Mouse (Mus musculus) T-cell, adult 2 months (primary cell): ENCODE results near the gene Terb2.

ENCODE experiments used
- DNase-seq: peaks from one replicate; pipeline ENCODE4 v3.0.0; 2022; ENCODE audit warnings: low spot score

The Terb2 gene

GRCm38 (mm10) chr2:122186106-122186505 lies at the start of gene Terb2, which contains the start of gene Patl2:
Gene Terb2 (plus strand): TSS chr2:122186272.
Gene Patl2 (minus strand): TSS chr2:122186189.
- DNase-seq, result no peak

DNA sequence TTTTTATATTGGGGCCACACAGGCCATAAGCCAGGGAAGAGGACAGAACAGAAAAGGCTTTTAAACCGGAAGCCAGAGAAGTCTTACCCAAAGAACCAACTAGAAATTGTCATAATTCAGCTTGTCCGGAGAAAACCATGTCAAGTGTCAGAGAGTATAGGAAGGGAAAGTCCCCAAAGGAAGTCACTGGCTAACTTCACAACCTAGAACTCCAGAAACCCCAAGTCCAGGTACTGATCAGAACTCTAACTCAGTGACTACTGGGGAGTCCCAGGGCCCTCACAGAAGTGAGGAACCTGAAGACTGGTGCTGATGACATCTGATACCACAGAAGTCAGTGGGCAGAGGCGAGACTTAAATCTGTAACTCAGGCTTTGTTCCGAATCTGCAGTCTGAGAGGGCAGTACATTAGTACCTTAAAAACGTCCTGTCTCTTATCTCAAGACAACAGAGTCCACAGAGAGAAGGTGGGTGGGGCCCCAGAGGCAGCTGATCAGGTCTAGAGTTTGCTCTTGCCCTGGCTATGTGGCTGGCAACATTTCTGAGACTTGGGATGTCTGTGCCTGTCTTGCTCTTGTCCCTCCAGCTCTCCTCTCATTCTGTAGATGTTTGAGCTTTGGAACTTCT lies 48.1 kb upstream of the Terb2 start:
- DNase-seq, result no peak

DNA sequence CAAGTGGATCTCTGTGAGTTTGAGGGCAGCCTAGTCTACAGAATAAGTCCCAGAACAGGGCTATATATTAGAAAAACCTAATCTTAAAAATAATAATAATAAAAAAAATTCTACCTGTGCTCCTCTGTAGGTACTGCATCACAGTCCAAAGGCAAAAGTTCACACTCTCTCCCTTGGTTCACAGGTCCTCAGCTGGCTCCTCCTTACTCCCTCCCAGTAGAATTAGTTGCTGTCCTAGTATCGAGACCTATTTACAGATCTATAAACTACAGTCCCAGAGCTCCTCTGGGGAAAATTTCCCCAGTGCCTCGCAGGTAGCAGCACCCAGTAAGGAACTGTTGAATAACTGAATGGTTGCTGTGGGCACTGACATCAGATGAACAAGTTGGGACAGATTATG lies 45.3 kb upstream of the Terb2 start:
- no peak for DNase-seq

GRCm38 (mm10) chr2:122141332-122141967 lies 44.6 kb upstream of the Terb2 start:
- no peak for DNase-seq

- DNase-seq, result no peak
These were observed 43.0 kb upstream of the Terb2 start for GRCm38 (mm10) chr2:122143111-122143510.

GRCm38 (mm10) chr2:122145756-122146155 lies 40.3 kb upstream of the Terb2 start:
- DNase-seq, result peak; percentile 22

GRCm38 (mm10) chr2:122146687-122147086 lies 39.4 kb upstream of the Terb2 start:
- no peak for DNase-seq

- peak; percentile 97 for DNase-seq
These were observed 38.4 kb upstream of the Terb2 start, which contains the start of gene B2m for GRCm38 (mm10) chr2:122147508-122148241. Gene B2m (plus strand): TSS chr2:122147686.

- DNase-seq, result peak; percentile 86
These were observed 37.7 kb upstream of the Terb2 start for GRCm38 (mm10) chr2:122148242-122148917.

DNA sequence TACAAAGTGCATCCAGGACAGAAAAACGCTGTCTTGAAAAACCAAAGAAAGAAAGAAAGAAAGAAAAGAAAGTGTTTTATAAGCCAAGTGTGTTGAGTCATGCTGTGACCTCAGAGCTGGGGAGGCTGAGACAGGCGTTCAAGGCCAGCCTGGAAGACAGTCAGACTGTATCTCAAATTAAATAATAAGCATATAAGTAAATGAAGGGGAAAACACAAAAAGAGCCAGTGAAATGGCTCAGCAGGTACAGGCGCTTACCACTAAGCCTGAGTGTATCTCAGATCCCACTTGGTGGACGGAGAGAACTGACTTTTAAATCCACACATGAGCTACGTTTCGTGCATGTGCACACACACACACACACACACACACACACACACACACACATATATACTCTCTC lies 36.8 kb upstream of the Terb2 start:
- peak; percentile 30 for DNase-seq

- peak; percentile 21 for DNase-seq
These were observed 36.4 kb upstream of the Terb2 start for GRCm38 (mm10) chr2:122149716-122150115.

DNA sequence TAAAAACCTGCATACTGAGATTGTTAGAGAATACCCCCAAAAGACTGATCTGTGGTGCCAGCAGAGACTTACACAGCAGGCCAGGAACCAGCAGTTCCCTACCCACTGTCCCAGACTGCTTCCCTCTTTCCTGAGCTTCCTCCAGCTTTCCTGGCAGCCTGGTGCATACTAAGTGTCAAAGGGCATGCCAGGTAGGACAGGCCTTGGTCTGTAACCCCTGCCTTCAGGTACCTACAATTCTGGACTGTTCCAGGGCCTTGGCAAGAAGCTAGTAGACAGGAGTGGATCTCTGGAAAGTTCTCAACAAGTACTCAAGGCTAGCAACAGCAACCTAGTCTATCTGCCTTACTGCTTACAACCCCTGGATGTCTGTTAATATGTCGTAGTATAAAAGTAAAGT lies 34.9 kb upstream of the Terb2 start:
- DNase-seq, result no peak

GRCm38 (mm10) chr2:122152850-122153249 lies 33.2 kb upstream of the Terb2 start:
- no peak for DNase-seq

DNA sequence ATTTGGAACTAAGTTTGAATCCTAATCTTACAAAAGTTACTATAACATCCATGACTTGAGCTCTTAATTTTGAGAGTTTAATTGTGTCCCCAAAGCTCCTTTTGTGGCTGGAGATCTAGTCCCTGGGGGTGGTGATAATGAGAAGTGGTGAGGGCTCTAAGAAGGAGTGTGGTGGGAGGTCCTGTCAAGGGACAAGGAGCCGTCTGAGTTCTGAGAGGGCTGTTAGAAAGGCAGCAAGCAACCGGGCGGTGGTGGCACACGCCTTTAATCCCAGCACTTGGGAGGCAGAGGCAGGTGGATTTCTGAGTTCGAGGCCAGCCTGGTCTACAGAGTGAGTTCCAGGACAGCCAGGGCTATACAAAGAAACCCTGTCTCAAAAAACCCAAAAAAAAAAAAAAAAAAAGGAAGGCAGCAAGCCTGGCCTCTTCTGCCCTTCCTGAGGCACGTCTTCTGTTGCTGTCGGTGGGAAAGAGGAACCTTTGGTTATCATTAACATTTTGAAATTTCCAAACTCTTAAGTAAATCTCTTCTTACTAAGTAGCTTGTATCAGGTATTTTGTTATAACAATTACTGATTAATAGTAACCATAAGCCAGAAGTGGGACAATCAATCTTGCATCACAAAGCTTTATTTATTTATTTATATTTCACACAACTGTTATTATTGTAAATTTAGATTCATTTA lies 32.2 kb upstream of the Terb2 start:
- DNase-seq, result no peak

DNA sequence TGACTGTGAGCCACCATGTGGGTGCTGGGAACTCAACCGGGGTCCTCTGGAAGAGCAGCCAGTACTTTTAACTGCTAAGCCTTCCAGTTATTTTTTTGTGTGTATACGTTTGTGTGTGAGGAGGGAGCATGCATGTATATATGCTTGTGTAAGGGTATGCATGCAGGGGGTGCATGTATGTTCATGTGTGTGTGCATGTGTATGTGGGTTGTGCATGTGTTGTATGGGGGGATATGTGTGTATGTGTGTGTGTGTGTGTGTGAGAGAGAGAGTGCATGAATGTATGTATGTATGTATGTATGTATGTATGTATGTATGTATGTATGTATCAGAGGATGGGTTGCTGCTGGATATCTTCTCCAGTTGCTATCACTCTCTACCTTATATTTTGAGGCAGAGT lies 31.6 kb upstream of the Terb2 start:
- no peak for DNase-seq

DNA sequence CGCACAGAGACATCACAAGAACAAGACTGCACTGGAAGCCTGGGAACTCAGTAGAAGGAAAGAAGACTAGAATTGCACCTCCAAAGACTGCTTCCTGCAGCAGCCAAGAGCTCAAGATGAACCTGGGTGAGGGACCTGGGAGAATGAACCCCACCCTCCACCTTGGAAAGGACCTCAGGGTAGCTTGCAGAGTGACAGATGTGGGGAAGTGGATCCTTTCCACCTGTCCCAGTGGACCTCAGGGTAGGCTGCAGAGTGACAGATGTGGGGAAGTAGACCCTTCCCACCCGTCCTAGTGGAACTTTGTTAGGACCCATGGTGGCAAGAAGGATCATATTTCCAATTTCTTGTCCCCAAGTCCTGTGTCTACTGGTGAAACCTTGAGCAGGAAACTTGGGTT lies 30.8 kb upstream of the Terb2 start:
- no peak for DNase-seq

GRCm38 (mm10) chr2:122156051-122156700 lies 29.9 kb upstream of the Terb2 start:
- no peak for DNase-seq

GRCm38 (mm10) chr2:122157561-122157960 lies 28.5 kb upstream of the Terb2 start:
- DNase-seq, result no peak

- DNase-seq, result no peak
These were observed 27.7 kb upstream of the Terb2 start for GRCm38 (mm10) chr2:122158362-122158802.

- no peak for DNase-seq
These were observed 26.4 kb upstream of the Terb2 start for GRCm38 (mm10) chr2:122159667-122160066.

DNA sequence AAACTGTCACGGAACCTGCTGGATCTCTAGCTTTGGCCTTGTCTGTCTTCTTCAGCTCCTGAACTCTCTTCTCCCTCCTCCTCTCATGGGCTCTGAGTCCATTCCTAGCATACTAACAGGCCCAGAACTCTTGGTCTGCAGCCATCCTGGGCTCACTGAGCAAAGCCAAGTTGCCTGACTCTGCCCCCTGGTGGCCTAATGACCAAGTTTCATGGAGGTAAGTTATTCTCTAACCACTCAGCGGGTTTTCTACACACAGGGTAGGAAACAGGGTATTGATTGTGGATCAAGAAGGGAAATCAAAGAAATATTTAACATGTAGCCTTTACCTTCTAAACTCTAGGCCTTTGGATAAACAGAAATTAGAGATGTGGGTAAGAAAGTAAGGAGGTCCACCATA lies 25.4 kb upstream of the Terb2 start, which contains the start of gene Trim69:
Trim69 (plus strand) TSS at position 21 of the 400 bp plus-strand sequence.
- DNase-seq, result peak; percentile 79
